Mouse (Mus musculus) A20 (cell line): ENCODE data around the gene Nfe2.

Experiments used
- DNase-seq: peaks from one replicate; pipeline ENCODE4 v3.0.0-alpha.2; 2011; ENCODE audit warnings: low read depth, low spot score

The Nfe2 gene

DNA sequence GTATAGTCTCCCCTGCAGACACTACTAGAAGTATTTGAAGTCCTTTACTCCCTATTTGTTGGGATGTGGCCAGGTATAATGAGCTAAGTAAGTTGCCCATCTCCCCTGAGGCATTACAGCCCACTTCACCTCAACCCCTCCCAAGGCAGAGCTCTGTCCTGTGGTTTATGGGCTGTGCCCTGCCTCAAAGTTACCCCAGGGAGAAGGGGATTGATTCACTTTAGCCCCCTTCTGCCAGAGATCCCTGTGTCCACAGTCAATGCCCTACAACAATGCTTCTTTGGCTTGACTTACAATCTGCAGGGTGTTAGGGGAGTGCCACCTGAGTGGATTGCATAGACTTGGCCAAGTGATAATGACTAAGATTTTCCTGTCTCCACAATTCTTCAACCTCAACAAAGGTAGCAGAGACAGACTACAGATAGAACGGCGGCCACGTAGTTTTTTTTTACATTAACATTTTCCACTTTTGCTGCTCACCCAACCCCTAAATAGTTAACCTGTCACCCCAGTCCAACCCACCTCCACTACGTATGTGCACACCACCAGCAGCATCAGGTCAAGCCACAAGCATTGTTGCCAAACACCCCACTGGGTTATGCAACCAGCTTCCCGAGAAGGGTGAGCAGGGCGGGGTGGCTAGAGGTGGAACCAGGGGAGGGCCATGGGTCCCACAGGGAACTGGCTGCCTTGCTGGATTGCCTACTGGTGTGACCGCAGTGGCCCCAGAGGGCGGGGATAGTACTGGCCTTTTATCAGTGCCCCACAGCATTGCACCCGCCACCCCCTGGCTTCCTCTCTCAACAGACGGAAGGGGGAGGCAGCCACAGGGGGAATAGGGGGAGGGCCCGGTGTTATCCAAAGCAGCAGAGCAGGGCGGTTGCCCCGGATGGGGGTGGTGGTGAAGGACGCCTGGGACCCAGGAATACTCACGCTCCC is at the start of gene Nfe2:
Gene Nfe2, minus strand, starts transcription at position 614 of the 939 bp plus-strand sequence.
- DNase-seq = no peak

DNA sequence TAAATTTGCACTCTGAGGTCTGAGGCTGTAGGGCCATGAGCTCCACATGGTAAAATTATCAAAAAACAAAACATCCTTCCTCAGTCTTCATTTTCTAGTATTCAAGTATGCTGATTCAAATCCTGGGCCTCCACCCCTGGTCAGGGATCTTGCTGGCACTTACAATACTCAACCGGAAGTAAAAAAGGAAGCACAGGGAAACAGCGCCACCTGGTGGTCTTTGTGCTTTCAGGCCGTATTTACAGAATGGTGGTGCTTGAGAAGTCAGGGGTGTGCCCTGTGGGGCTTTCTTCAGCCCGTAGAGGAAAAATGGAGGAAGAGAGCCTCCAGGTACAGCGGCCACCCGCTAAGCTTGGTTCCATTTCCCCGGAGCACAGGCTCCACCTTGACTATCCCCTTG is 48.9 kb upstream of the Nfe2 start:
- DNase-seq = peak; percentile 95

DNA sequence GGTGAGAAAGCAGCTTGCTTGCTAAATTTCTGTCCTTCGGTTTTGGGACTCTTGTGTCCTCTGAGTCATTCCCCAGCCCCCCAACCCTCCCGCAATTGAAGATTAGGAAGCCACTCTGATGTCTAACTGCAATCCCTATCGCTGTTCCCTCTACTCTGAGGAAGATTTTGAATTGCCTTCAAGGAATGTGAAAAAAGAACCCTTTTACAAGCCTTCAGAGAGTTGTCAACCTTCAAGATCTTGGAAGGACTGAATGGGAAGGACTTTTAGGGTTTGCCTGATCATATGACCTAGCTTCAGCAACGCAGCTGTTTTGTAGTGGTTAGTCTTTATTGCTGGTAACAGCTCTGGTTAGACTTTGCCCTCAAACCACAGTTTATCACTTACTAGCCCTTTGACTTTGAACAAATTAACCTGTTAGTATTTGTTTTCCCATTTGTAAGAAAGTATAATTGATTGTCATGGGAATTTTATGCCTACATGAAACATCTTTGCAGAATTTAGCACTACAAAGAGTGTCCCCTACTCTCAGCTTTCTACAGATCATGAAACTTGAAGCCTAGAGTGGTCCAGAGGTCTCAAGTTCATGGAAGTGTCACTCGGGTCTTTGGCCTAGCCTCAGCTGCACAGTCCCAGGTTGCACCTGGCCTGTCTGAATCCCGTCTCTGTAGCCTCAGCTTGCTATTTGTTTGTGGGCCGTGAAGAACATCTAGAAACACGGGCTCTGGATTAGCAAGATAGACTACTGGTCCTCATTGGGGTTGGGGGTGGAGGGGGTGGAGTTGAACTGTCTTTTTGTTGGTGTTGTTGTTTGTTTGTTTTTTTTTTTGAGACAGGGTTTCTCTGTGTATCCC is 47.8 kb upstream of the Nfe2 start:
- peak; percentile 66 for DNase-seq

DNA sequence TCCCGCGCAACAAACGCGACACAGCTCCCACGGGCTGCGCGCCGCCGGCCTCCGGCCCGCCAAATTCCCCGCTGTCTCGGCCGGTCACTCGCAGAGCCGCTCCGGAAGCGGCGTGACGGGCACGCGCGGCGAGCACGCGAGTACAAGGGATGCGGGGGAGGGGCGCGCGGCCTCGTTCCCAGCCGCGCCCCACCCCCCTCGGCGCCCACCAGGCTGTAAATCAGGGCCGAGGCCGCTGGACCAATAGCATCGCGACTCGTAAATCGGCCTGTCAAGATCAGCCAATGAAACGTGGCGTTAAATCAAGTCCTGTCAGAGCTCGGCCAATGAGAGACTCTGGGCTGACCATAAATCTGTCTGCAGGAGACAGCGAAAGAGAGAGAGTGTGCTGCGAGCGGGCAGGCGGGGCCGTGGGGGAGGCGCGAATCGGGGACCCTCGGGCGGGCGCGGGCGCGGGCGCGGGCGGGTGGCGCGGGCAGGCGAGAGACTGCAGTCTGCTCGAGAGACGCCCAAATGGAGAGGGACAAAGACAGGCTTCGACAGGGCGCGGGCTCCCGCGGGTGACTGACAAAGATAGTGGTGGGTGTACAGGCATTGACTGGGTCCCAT is 47.0 kb upstream of the Nfe2 start:
- peak; percentile 99 for DNase-seq

DNA sequence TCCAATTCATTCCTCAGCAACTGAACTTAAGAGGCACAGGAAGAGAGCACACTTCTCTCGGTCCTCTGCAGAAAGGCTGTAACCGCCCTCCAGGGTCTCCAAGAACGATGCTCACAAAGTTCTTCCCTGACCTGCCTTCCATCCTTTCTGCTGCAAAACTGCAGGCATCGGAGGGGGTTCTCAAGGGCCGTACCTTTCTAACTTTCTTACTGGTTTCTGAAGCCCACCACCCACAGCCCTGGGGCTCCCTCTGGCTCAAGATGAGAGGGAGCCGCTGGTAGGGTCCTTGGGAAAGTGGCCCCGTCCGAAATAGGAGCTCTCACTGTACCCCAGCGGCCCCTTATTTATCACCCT is 46.4 kb upstream of the Nfe2 start:
- no peak for DNase-seq

DNA sequence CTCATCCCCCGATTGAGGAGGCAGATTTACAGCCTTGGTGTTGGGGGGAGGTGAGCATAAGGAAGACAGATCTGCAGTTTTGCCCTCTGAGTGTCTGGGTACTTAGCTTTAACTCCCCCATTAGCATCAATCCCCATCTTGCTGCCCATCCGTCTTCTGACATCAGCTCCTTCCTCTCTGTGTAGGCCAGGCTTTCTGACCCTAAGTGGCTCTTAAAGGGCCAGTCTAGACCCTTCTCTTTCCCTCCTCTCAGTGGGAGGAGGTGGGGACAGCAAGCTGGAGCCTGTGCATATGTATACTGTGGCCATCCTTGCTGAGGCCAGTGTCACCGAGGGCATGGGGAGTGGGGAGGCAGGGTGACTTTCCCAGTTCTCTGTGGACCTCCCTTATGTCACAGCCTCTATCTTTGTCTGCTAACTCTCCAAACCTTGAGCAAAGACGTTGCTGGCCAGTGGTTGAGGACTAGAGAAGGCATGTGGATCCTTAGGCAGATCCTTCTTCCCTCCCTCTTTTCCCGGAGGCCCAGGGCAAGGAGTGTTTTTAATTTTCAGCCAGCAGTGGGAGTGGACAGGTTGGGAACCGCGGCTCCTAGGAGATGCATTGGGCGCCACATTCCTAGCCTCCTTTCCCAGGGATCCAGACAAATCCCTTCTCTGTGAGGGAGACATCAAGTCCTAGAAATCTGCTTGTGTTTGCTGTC is 45.9 kb upstream of the Nfe2 start:
- no peak for DNase-seq

DNA sequence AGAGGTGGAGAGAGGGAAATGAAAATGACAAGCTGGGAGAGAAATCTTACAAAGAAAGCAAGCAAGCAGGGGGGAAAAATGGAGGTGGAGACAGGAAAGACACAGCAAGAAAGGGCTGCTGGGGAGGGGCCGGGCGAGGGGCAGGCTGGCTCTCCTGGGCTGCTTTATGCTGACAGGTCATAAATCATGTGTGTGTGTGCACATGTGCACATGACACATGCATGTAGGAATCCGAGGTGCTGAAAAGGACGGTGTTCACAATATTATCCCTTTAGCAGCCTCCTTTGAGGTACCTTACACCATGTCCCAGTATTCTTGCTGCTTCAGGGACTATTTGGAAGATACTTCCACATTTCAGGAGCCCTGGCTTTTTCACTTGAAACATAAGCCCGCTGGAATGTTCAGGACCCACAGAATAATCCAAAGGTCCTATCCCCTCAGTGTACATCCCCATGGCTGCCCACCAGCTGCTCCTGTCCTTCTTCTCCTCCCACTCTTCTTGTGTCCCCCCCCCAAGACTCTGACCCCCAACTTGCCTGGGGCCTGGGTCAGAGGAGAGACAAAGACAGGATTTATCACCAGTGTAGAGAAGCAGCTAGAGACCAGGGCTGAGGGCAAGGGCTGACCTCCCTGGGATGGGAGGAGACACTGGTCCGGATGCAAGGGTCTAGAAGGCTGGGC is 44.3 kb upstream of the Nfe2 start:
- DNase-seq = no peak

DNA sequence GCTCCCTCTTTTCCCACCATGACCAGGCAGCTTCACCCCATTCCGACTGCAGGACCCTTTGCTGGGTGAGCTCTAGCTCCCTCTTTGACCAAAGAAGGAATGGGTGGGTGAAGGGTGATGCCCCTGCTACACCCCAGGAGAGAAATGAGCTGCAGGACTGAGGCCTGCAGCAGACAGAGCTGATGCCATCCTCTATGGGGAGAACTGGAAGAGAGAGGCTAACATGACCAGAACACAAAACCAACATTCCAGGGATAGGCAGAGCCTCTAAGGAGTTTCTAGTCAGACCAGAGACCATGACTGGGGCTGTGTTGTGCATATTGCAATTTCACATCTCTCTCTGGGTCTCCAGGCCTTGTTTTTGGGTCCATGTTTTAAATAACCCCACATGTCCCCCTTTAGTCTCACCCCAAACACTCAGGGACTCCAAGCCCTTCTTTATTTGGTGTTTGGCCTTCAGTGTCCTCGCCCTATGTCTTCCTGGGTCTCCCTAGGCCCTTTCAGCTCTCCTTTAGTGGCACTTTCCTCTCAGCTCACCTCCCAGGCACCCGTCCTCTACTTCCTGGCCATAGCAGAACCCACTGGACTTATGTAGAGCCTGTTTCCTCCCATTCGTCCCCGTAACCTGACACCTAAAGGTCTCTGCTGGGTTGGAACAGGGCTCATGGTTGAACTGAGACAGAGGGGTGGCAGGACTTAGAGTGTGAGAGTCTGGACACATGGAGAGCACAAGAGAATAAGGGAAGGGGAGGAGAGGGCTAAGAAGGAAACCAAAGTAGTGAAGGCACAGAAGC is 43.5 kb upstream of the Nfe2 start:
- DNase-seq = no peak

DNA sequence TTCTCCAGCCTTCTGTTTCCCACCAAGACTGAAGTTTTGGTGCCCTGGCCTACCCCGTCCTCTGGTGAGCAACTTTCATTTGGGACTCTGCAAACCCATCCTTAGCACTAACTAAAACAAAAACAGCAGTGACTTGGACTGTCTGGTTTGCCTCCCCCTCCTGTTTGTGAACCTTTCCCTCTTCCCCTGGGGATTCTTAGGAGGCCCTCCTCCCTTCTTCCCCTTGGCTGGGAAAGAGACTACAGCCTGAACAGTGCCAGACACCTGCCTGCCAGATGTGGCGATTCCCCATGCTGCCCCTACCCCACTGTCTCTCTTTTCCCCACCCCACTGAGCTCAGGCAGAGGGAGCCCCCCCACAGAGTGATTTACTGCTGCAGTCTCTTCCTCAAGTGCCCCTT is 42.8 kb upstream of the Nfe2 start:
- no peak for DNase-seq

DNA sequence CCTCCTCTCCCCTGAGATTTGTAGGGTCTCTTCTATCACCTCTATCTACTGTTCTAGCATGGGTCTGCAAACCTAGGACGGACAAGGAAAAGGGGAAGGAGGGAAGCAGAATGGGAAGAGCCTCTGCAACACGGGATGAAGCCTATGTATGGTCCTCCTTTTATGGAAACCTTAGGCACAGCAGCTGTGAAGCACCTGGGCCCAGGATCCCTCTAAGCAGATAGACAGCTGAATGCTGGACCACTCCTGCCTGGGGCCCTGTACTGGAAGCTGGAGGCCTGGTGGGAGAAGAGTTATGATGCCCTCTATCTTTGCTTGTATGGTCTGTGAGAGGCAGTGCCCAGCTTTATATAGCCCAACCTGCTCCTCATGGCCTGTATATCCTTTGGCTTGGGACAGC is 42.4 kb upstream of the Nfe2 start:
- no peak for DNase-seq

DNA sequence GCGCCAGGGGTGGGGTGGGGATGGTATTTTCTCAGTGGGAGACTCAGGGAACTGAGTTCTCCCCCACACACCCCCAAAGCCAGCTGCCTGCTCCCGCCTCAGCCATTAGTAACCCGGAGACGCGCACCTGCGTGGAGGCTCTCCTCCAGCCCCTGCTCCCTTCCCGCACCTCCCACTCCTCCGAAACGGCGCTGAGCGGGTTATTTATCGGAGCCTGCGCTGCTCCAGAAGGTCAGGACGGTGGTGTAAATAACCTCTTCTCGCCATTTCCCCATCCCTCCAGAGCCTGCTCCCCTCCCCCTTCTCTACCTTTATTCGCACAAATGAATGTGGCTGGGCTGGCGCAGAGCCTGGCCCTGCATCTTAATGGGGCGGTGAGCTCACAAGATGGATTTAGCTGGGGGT is 41.9 kb upstream of the Nfe2 start:
- DNase-seq = no peak

DNA sequence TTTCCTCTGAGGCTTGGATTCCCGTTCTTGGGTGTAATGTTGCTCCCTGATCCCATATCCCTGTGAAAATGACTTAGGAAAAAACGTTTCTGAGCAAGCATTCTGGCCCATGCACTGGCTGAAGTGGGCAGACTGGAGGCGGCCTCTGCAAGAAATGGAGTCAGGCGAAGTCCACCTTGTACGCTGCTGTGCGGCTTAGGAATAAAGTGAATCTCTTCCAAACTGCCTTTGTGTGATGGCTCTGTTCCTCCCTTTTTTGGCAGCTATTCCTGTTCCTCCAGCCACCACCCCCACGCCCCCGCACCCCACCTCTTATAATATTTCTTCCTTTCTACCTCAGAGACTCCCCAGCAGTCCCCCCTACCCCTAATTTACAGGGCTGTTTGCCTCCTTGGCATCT is 41.4 kb upstream of the Nfe2 start:
- DNase-seq = no peak

DNA sequence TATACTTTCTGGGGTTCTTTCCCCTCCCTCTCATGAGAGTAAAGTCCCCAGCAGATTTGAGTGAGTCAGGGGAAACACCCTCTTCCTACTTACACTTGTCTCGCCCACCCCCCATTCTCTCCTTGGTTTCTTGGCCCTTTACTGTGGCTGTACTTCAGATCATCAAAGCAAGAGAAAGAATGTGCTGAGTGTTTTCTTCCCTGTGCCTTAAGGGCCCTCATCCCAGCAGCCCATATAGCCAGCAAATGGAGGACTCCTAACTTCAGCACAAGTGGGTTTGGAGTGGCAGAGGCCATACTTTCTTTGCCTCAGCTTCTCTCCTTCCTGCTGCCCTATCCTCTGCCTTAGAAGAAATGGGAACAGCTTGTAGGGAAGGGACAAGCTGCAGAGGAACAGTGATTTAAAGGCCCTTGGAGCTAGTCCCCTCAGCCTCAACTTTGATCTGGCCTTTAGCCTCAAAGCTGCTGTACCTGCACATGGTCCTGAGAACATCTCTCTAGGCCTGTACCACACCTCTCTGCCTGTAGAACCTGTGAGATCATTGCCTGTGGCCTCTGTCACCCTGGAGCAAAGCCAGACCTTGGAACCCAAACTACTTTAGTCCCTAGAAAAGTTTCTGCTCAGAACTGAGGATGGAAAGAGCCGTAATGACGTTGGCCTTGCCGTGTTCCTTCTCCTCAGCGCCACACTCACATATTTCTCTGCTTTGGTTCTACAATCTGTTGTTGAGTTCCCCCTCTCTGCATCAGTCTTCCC is 40.8 kb upstream of the Nfe2 start:
- no peak for DNase-seq

DNA sequence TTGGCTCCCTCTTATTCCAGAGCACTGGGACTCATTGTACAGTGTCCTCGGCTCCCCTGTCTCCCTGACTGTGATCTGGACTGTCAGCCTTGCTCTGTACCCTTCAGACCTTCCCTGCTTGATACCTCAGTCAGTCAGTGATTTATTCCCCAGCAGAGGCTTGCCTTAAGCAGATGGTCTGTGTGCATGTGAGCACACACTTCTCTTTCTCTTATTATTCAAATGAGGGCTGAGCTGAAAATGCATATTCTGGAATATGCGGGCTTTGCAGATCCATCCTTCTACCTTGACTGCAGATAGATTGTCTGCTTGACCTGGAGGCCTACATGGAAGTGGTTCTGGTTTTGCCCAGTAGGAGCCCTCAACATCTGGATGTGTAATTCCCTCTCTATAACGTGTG is 39.8 kb upstream of the Nfe2 start:
- no peak for DNase-seq

DNA sequence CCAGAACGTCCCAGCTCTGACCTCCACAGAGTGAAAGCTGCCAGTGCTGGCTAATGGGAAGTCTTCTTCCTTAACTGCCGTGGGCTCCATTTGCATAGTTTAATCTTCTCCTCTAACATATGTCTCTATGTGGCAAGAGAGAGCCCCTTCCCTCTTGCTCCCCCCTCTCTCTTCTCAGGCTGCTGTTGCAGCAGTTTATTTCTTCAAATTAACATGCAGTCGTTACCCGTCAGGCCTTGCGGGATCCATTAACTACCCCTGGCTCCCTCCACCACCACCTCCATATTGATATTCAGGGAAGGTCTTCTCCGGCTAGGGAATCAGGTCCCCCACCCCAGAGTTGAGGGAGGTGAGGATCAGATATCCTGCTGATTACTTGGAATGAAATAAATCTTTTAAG is 39.1 kb upstream of the Nfe2 start:
- DNase-seq = no peak

DNA sequence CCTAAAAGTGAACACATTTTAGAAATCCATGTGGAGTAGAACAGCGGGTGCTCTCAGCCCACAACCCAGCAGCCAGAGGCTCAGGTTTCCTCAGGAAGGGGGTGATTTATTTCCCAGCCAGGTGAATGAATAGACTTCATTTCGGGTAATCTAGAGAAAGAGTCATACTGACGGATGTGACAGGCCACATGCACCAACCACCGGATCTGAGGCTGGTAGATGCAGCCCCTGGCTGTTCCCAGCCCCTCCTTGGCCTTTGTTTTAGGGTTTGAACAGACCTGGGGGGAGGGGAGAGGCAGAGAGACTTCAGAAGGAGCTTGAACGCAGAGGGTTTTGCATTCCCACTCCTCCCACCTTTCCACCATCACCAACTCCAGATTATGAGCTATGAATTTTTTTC is 37.6 kb upstream of the Nfe2 start:
- no peak for DNase-seq

DNA sequence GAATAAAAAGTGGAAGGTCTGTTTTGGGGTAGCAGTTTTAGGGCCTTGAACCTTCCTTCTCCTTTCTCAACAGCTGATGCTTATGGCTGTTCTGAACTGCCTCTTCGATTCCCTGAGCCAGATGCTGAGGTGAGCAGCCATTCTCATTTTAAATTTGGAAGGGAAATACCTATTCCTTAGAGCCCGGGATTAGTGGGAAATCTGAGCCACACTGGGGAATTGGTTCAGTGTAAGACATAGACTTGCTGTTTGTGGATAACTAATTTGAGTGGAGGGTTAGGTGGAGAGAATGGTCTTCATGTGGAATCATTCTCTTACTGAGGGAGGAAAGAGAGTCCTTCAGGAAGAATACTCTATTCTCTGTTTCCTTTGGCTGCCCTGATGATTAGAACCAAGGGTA is 36.4 kb upstream of the Nfe2 start:
- DNase-seq = no peak

DNA sequence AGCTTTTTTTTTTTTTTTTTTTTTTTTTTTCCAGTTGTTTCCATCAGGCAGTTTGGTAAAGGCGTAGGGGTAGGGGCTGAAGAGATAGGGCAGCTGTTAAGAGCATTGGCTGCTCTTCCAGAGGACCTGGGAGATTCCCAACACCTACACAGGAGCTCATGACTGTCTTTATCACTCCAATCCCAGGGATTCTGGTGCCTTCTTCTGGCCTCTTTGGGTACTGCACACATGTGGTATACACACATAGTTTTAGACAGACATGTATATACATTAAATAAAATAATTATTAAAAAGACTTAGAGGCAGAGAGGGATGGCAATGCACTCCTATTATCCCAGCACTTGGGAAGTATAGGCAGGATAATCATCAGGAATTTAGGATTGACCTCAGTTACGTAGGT is 35.2 kb upstream of the Nfe2 start:
- no peak for DNase-seq

DNA sequence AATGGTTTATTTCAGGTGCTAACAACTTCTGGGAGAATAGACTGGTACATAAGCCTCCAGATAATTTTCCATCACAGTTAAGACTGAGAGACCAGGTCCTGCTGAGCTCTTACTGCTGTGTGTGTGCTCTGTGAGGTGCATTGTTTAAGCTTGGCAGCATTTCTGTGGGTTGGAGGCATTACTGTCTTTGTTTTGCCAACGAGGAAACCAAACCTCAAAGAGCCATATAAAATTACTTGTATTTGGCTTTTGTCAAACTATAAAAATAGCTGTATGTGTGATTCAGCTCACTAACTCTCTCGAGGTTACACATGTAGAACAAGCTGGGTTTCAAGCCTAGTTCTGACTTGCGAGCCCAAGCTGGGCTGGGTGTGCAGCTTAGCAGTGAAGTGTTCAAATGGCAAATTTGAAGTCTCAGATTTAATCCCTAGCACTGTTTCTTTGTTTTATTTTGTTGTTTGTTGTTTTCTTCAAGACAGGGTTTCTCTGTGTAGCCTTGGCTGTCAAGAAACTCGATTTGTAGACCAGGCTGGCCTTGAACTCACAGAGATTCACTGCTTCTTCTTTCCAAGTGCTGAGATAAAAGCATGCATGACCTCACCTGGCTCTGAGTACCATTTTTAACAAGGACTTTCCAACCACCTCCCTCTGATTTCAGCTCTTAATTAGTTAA is 34.6 kb upstream of the Nfe2 start:
- no peak for DNase-seq
